Mouse (Mus musculus) CH12.LX (cell line): ENCODE measurements around the gene Socs5. TPM values are rescaled to one million over a fixed set of nuclear protein-coding genes. Genes with fewer than 3 reads are reported as not detected.

Experiments
- DNase-seq: peaks from one replicate; pipeline ENCODE4 v3.0.0-alpha.2; 2013; ENCODE audit errors: extremely low read depth
- H3K27ac ChIP-seq: 2 replicates; pipeline ENCODE4 v1.5.1; 2012; ENCODE audit warnings: low read depth, mild to moderate bottlenecking, control low read depth, moderate library complexity; ENCODE audit not compliant: insufficient read depth
- H3K27me3 ChIP-seq: replicated peaks from 2 replicates; pipeline ENCODE3; 2012; ENCODE audit warnings: inconsistent platforms
- H3K36me3 ChIP-seq, 2 experiments: replicated peaks in 1 of 2; 2 replicates each; pipeline versions ENCODE3 to v1.6.1; 2012; ENCODE audit warnings: inconsistent platforms in 1 of 2, low read length in 1 of 2, mild to moderate bottlenecking in 1 of 2, mixed read lengths in 1 of 2, moderate library complexity in 1 of 2; ENCODE audit not compliant: control insufficient read depth in 1 of 2, insufficient read depth in 1 of 2
- H3K4me1 ChIP-seq, 2 experiments: 2 replicates each; pipeline ENCODE4 v1.6.1; 2012; ENCODE audit warnings: inconsistent platforms in 1 of 2, moderate library complexity in 1 of 2; ENCODE audit not compliant: insufficient read depth in 2 of 2, control insufficient read depth in 1 of 2
- H3K4me2 ChIP-seq: 2 replicates; pipeline ENCODE4 v1.6.1; 2012; ENCODE audit warnings: low read depth, mild to moderate bottlenecking, control low read depth; ENCODE audit not compliant: poor library complexity, insufficient read depth, severe bottlenecking
- H3K4me3 ChIP-seq, 3 experiments: fragments of 150-350 bp in 1 of 3; sonication (generic) in 1 of 3; replicated peaks in 1 of 3; 2 replicates each; pipeline versions ENCODE3 to v1.5.1; 2011 to 2012; ENCODE audit warnings: low read depth in 2 of 3, low read length in 2 of 3, mild to moderate bottlenecking in 2 of 3, moderate library complexity in 2 of 3, control low read depth in 1 of 3, improper control_type of control experiment in 1 of 3, inconsistent platforms in 1 of 3, mixed read lengths in 1 of 3; ENCODE audit not compliant: poor library complexity in 1 of 3
- H3K79me2 ChIP-seq: replicated peaks from 2 replicates; pipeline ENCODE4 v1.6.1; 2012; ENCODE audit warnings: mild to moderate bottlenecking, moderate library complexity; ENCODE audit not compliant: control insufficient read depth, poor library complexity, insufficient read depth, severe bottlenecking; ENCODE audit errors: extremely low read depth
- H3K9ac ChIP-seq: 2 replicates; pipeline ENCODE4 v1.6.1; 2012; ENCODE audit warnings: low read depth, mild to moderate bottlenecking, control low read depth, moderate library complexity; ENCODE audit not compliant: insufficient read depth
- H3K9me3 ChIP-seq: replicated peaks from 2 replicates; pipeline ENCODE3; 2012; ENCODE audit warnings: low read length, inconsistent platforms, mixed read lengths
- CTCF ChIP-seq, 2 experiments: IDR thresholded peaks in 1 of 2; conservative IDR thresholded peaks in 1 of 2; 2 replicates each; pipeline ENCODE4 v1.5.1; 2011 to 2012; ENCODE audit warnings: low read depth in 2 of 2, low read length in 2 of 2, improper control_type of control experiment in 1 of 2, inconsistent platforms in 1 of 2, mild to moderate bottlenecking in 1 of 2, moderate library complexity in 1 of 2
- E2F4 ChIP-seq: IDR thresholded peaks from 2 replicates; pipeline ENCODE4 v1.6.1; 2011; ENCODE audit warnings: low read depth, low read length, improper control_type of control experiment; ENCODE audit not compliant: insufficient replicate concordance
- ETS1 ChIP-seq: conservative IDR thresholded peaks from 2 replicates; pipeline ENCODE4 v1.6.1; 2012; ENCODE audit warnings: low read depth, mild to moderate bottlenecking, inconsistent platforms, low read length, improper control_type of control experiment, moderate library complexity
- GABPA ChIP-seq: IDR thresholded peaks from 2 replicates; pipeline ENCODE4 v1.6.1; 2012; ENCODE audit warnings: low read depth, low read length, improper control_type of control experiment, inconsistent platforms; ENCODE audit not compliant: insufficient replicate concordance
- HCFC1 ChIP-seq: IDR thresholded peaks from 2 replicates; pipeline ENCODE4 v1.6.1; 2012; ENCODE audit warnings: low read depth, mild to moderate bottlenecking, inconsistent platforms, low read length, improper control_type of control experiment
- IRF4 ChIP-seq: IDR thresholded peaks from 2 replicates; pipeline ENCODE4 v1.6.1; 2014; ENCODE audit warnings: low read depth, mild to moderate bottlenecking, inconsistent platforms, low read length, improper control_type of control experiment
- JUND ChIP-seq: conservative IDR thresholded peaks from 2 replicates; pipeline ENCODE4 v1.6.1; 2011; ENCODE audit warnings: low read depth, low read length, improper control_type of control experiment
- MAZ ChIP-seq: IDR thresholded peaks from 2 replicates; pipeline ENCODE4 v1.6.1; 2012; ENCODE audit warnings: low read depth, mild to moderate bottlenecking, inconsistent platforms, low read length, improper control_type of control experiment, moderate library complexity
- MEF2A ChIP-seq: IDR thresholded peaks from 2 replicates; pipeline ENCODE4 v1.6.1; 2014; ENCODE audit warnings: low read depth, mild to moderate bottlenecking, inconsistent platforms, low read length, improper control_type of control experiment, borderline replicate concordance
- MXI1 ChIP-seq: IDR thresholded peaks from 2 replicates; pipeline ENCODE4 v1.6.1; 2011; ENCODE audit warnings: mild to moderate bottlenecking, low read depth, low read length, improper control_type of control experiment
- POLR2AphosphoS2 ChIP-seq: IDR thresholded peaks from 2 replicates; pipeline ENCODE4 v1.6.1; 2011; ENCODE audit warnings: low read depth, low read length, improper control_type of control experiment
- SIN3A ChIP-seq: IDR thresholded peaks from 2 replicates; pipeline ENCODE4 v1.6.1; 2012; ENCODE audit warnings: low read length, improper control_type of control experiment, inconsistent platforms
- TBP ChIP-seq: conservative IDR thresholded peaks from 2 replicates; pipeline ENCODE4 v1.6.1; 2011; ENCODE audit warnings: low read depth, low read length, improper control_type of control experiment
- USF1 ChIP-seq: IDR thresholded peaks from 2 replicates; pipeline ENCODE4 v1.6.1; 2014; ENCODE audit warnings: low read depth, mild to moderate bottlenecking, inconsistent platforms, low read length, improper control_type of control experiment
- USF2 ChIP-seq: conservative IDR thresholded peaks from 2 replicates; pipeline ENCODE4 v1.6.1; 2011; ENCODE audit warnings: low read depth, low read length, improper control_type of control experiment
- ZC3H11A ChIP-seq: IDR thresholded peaks from 2 replicates; pipeline ENCODE4 v1.6.1; 2012; ENCODE audit warnings: low read depth, mild to moderate bottlenecking, inconsistent platforms, low read length, improper control_type of control experiment
- ZKSCAN1 ChIP-seq: IDR thresholded peaks from 2 replicates; pipeline ENCODE4 v1.6.1; 2012; ENCODE audit warnings: low read depth, inconsistent platforms, low read length, improper control_type of control experiment, borderline replicate concordance
- dilution Hi-C: fragments of 300-500 bp; cut with MboI; formaldehyde crosslinking; loops from 2 replicates; pipeline ENCODE4 v1.14.3; 2020; ENCODE audit warnings: low sequenced_read_pairs; ENCODE audit not compliant: extremely low pct_unique_long_range_greater_than_20kb, extremely low pct_ligation_motif_present
- in situ Hi-C: fragments of 300-500 bp; cut with MboI; formaldehyde crosslinking; loops from 3 replicates; pipeline ENCODE4 v1.14.3; 2019; ENCODE audit warnings: low sequenced_read_pairs, low pct_ligation_motif_present, low pct_unique_long_range_greater_than_20kb, mixed read lengths
- polyA plus RNA-seq: library from polyadenylated mRNA; unstranded; fragments of >175 nt; gene quantifications from 2 replicates; pipeline ENCODE4 v1.2.1, GENCODE M21; 2012; ENCODE audit warnings: low read depth; ENCODE audit not compliant: insufficient read length
- total RNA-seq, 2 experiments: library from RNA; depleted of rRNA; stranded (reverse); fragments of 300-350 nt in 1 of 2; fragments of >200 nt in 1 of 2; gene quantifications; 2 replicates each; pipeline ENCODE4 v1.2.3; 2012 to 2014

Gene Socs5
- total and polyA plus RNA-seq, 3 experiments: 0.52 to 0.85 (median 0.80) TPM

- H3K79me2 ChIP-seq: no peaks in the 10 kb centered on the region
- in situ Hi-C loops: no loop called here
- no peaks in the 10 kb centered on the region for H3K36me3 ChIP-seq
- no peak for TF ChIP-seq MEF2A
- H3K9ac ChIP-seq: no peak overlapping the region
- no peak for DNase-seq
- H3K9me3 ChIP-seq: no peaks in the 10 kb centered on the region
- H3K27ac ChIP-seq: no peak overlapping the region
- dilution Hi-C loops: no loop called here
- no peak overlapping the region for H3K4me3 ChIP-seq
- no peak overlapping the region for H3K4me2 ChIP-seq
- no peaks in the 10 kb centered on the region for H3K27me3 ChIP-seq
- H3K4me1 ChIP-seq: peaks cover 0 to 4% of the 10 kb centered on the region in 2 experiments; a peak in 1 of 4 replicates
Measured at GRCm38 (mm10) chr17:87164312-87164922, 56.9 kb downstream of the Socs5 start.

GRCm38 (mm10) chr17:87167407-87167806, 59.9 kb downstream of the Socs5 start:
- Histone ChIP-seq H3K27me3 (no peaks in the 10 kb centered on the region), H3K79me2 (no peaks in the 10 kb centered on the region), H3K9ac (no peak overlapping the region), H3K9me3 (peaks cover 3% of the 10 kb centered on the region), H3K4me3 (no peak overlapping the region), H3K27ac (no peak overlapping the region), H3K4me2 (no peak overlapping the region), H3K36me3 (no peaks in the 10 kb centered on the region), H3K4me1 (peaks cover 0 to 4% of the 10 kb centered on the region in 2 experiments; a peak in 1 of 4 replicates)
- DNase-seq: no peak
- dilution Hi-C loops: no loop called here
- in situ Hi-C loops: no loop called here
- no peak for TF ChIP-seq ZKSCAN1
- no peak for TF ChIP-seq SIN3A
- no peak for TF ChIP-seq IRF4
- no peak for TF ChIP-seq HCFC1
- TF ChIP-seq USF2: no peak
- TF ChIP-seq E2F4: no peak
- no peak for TF ChIP-seq GABPA
- TF ChIP-seq ETS1: no peak
- TF ChIP-seq TBP: no peak
- TF ChIP-seq MAZ: no peak
- TF ChIP-seq CTCF (conservative IDR thresholded peaks at IDR 0.05 in 1 of 2, IDR thresholded peaks at IDR 0.05 in 1 of 2; ENCODE audit: low read depth in 2 of 2, low read length in 2 of 2): no peak
- TF ChIP-seq USF1: no peak
- TF ChIP-seq MXI1: no peak
- no peak for TF ChIP-seq JUND
- no peak for TF ChIP-seq ZC3H11A
- no peak for TF ChIP-seq POLR2AphosphoS2
